In genomic region chr5:136169626-136170511, GRCm38 (mm10) we compare ENCODE assay signal across 8 mouse cellular contexts. TPM values are rescaled to one million over a fixed set of nuclear protein-coding genes. Genes with fewer than 3 reads are reported as not detected.
A peak's percentile ranks its signal among the peaks of the same experiment; 100 is the strongest.
DNase-seq lines count a peak whose midpoint lies in the region; ATAC-seq and TF ChIP-seq lines count a peak whose summit lies in the region.

No protein-coding gene starts in this region.

- peak overlapping the region; percentile 98 for H3K4me2 ChIP-seq in embryonic facial prominence, embryonic 14.5 days (ENCODE audit: low read depth, low read length)
- peak overlapping the region; percentile 68 for H3K4me2 ChIP-seq in hindbrain, embryonic 13.5 days

- peak; percentile 22 for ATAC-seq in embryonic facial prominence, embryonic 14.5 days (ENCODE audit: low read depth)
- ATAC-seq in hindbrain, embryonic 13.5 days (ENCODE audit: low FRiP score): peak; percentile 50

- TF ChIP-seq CTCF in gastrocnemius, adult 2 months (IDR thresholded peaks at IDR 0.05): no peak

- H3K36me3 ChIP-seq in embryonic facial prominence, embryonic 14.5 days (ENCODE audit: control insufficient read depth, insufficient read depth, low read length): peaks cover 12% of the 10 kb centered on the region; the same call in 1 of the 2 replicates
- H3K36me3 ChIP-seq in hindbrain, embryonic 13.5 days: peaks cover 14% of the 10 kb centered on the region
- peaks cover 13% of the 10 kb centered on the region; the same call in 1 of the 2 replicates for H3K36me3 ChIP-seq in midbrain, embryonic 10.5 days

- DNase-seq in gastrocnemius, adult 2 months: peak; percentile 39
- DNase-seq in gastrocnemius, postnatal 36 days: no peak
- peak; percentile 40 for DNase-seq in adrenal gland, postnatal 10 days
- peak; percentile 29 for DNase-seq in embryonic facial prominence, embryonic 14.5 days (ENCODE audit: low spot score)
- peak; percentile 34 for DNase-seq in left cerebral cortex, postnatal 4 days
- no peak for DNase-seq in midbrain, embryonic 10.5 days (ENCODE audit: low spot score)
- peak; percentile 78 to 79 for DNase-seq in spleen, postnatal 36 days (ENCODE audit: low spot score in 2 of 2)

- H3K4me1 ChIP-seq in embryonic facial prominence, embryonic 14.5 days (ENCODE audit: control insufficient read depth, insufficient read depth, low read length): peaks cover 7% of the 10 kb centered on the region
- H3K4me1 ChIP-seq in hindbrain, embryonic 13.5 days (replicated peaks): peaks cover 43% of the 10 kb centered on the region
- H3K4me1 ChIP-seq in midbrain, embryonic 10.5 days: peaks cover 22% of the 10 kb centered on the region

- intact Hi-C loops in gastrocnemius, adult 2 months (cut with DNase I): no loop called here
- intact Hi-C loops in gastrocnemius, postnatal 36 days (cut with DNase I): no loop called here
- intact Hi-C loops in left cerebral cortex, postnatal 4 days (cut with DNase I): loop anchor here (5.0 kb wide), 1 partner anchor 33 kb away; the partner anchor contains the start of genes Alkbh4 and Lrwd1

- 13% methylated on average over 15 of the region's 15 CpGs for WGBS in embryonic facial prominence, embryonic 14.5 days
- 13% methylated on average over 15 of the region's 15 CpGs for WGBS in hindbrain, embryonic 13.5 days
- WGBS in midbrain, embryonic 10.5 days: 17% methylated on average over 15 of the region's 15 CpGs

- H3K27ac ChIP-seq in gastrocnemius, adult 2 months: peak overlapping the region; percentile 69
- H3K27ac ChIP-seq in embryonic facial prominence, embryonic 14.5 days (replicated peaks; ENCODE audit: low read depth, low read length): peak overlapping the region; percentile 42; the same call in 1 of the 2 replicates
- H3K27ac ChIP-seq in hindbrain, embryonic 13.5 days: peak overlapping the region; percentile 87
- H3K27ac ChIP-seq in midbrain, embryonic 10.5 days (replicated peaks): peak overlapping the region; percentile 87

- no peaks in the 10 kb centered on the region for H3K27me3 ChIP-seq in embryonic facial prominence, embryonic 14.5 days (replicated peaks; ENCODE audit: control insufficient read depth, insufficient read depth, low read length)
- no peaks in the 10 kb centered on the region for H3K27me3 ChIP-seq in hindbrain, embryonic 13.5 days
- peaks cover 14% of the 10 kb centered on the region for H3K27me3 ChIP-seq in midbrain, embryonic 10.5 days (ENCODE audit: low read depth, poor library complexity, severe bottlenecking)

- peak overlapping the region; percentile 73 for H3K4me3 ChIP-seq in gastrocnemius, adult 2 months
- peak overlapping the region; percentile 59 for H3K4me3 ChIP-seq in embryonic facial prominence, embryonic 14.5 days (ENCODE audit: low read depth, low read length)
- H3K4me3 ChIP-seq in hindbrain, embryonic 13.5 days: peak overlapping the region; percentile 58
- H3K4me3 ChIP-seq in midbrain, embryonic 10.5 days: peak overlapping the region; percentile 74

- H3K9ac ChIP-seq in embryonic facial prominence, embryonic 14.5 days (ENCODE audit: low read depth, low read length): peak overlapping the region; percentile 73
- H3K9ac ChIP-seq in hindbrain, embryonic 13.5 days: peak overlapping the region; percentile 77

- H3K9me3 ChIP-seq in embryonic facial prominence, embryonic 14.5 days (ENCODE audit: control insufficient read depth, low read length): 0 out of 2 replicates have a peak, but pooled peaks cover 6% of the 10 kb centered on the region
- peaks cover 4% of the 10 kb centered on the region; the same call in 1 of the 2 replicates for H3K9me3 ChIP-seq in hindbrain, embryonic 13.5 days
- peaks cover 7% of the 10 kb centered on the region; the same call in 1 of the 2 replicates for H3K9me3 ChIP-seq in midbrain, embryonic 10.5 days (replicated peaks)

RNA-seq across cellular contexts. Expression of gene Orai2, which starts 0.6 kb away (rescaled TPM):
- under 1 TPM; 0.43 to 0.75 TPM for total RNA-seq in gastrocnemius, adult 2 months (2021)
- 1 to 10 TPM in 1 of 2 experiments, under 1 TPM in 1; 0.82 to 1.2 TPM for total RNA-seq in gastrocnemius, postnatal 36 days (2021)
- 1 to 10 TPM; 5.1 to 6.6 TPM for total RNA-seq in adrenal gland, postnatal 10 days (2021)
- 12.0 and 12.4 TPM in 2 replicates for polyA plus RNA-seq in embryonic facial prominence, embryonic 14.5 days (2014; fragmentation: Nextera tagmentation; extraction: Ambion mirVana)
- polyA plus RNA-seq in hindbrain, embryonic 13.5 days (2015; fragmentation: Nextera tagmentation; extraction: Ambion mirVana): 33.5 and 34.0 TPM in 2 replicates
- total RNA-seq in left cerebral cortex, postnatal 4 days (2021): 10 to 100 TPM; 56.5 to 58.2 TPM
- polyA plus RNA-seq in midbrain, embryonic 10.5 days (2016; fragmentation: Nextera tagmentation; extraction: Ambion mirVana): 8.0 and 10.8 TPM in 2 replicates

RNA-seq across cellular contexts. Expression of gene Prkrip1, which starts 28.9 kb away (rescaled TPM):
- 10 to 100 TPM; 20.3 to 23.6 TPM for total RNA-seq in gastrocnemius, adult 2 months (2021)
- 10 to 100 TPM; 20.9 to 21.4 TPM for total RNA-seq in gastrocnemius, postnatal 36 days (2021)
- total RNA-seq in adrenal gland, postnatal 10 days (2021): 10 to 100 TPM; 30.0 to 33.2 TPM
- 48.0 and 52.0 TPM in 2 replicates for polyA plus RNA-seq in embryonic facial prominence, embryonic 14.5 days (2014; fragmentation: Nextera tagmentation; extraction: Ambion mirVana)
- 66.5 and 67.9 TPM in 2 replicates for polyA plus RNA-seq in hindbrain, embryonic 13.5 days (2015; fragmentation: Nextera tagmentation; extraction: Ambion mirVana)
- 10 to 100 TPM; 40.3 to 42.6 TPM for total RNA-seq in left cerebral cortex, postnatal 4 days (2021)
- 67.7 and 72.9 TPM in 2 replicates for polyA plus RNA-seq in midbrain, embryonic 10.5 days (2016; fragmentation: Nextera tagmentation; extraction: Ambion mirVana)

RNA-seq across cellular contexts. Expression of gene Alkbh4, which starts 33.9 kb away (rescaled TPM):
- total RNA-seq in gastrocnemius, adult 2 months (2021): 1 to 10 TPM; 4.4 to 5.7 TPM
- total RNA-seq in gastrocnemius, postnatal 36 days (2021): 1 to 10 TPM; 3.8 to 4.1 TPM
- 1 to 10 TPM; 5.6 to 9.2 TPM for total RNA-seq in adrenal gland, postnatal 10 days (2021)
- 11.7 and 15.2 TPM in 2 replicates for polyA plus RNA-seq in embryonic facial prominence, embryonic 14.5 days (2014; fragmentation: Nextera tagmentation; extraction: Ambion mirVana)
- polyA plus RNA-seq in hindbrain, embryonic 13.5 days (2015; fragmentation: Nextera tagmentation; extraction: Ambion mirVana): 24.6 and 26.9 TPM in 2 replicates
- 10 to 100 TPM; 10.7 to 12.8 TPM for total RNA-seq in left cerebral cortex, postnatal 4 days (2021)
- 27.1 and 27.5 TPM in 2 replicates for polyA plus RNA-seq in midbrain, embryonic 10.5 days (2016; fragmentation: Nextera tagmentation; extraction: Ambion mirVana)

RNA-seq across cellular contexts. Expression of gene Lrwd1, which starts 34.0 kb away (rescaled TPM):
- total RNA-seq in gastrocnemius, adult 2 months (2021): 1 to 10 TPM; 4.6 to 5.5 TPM
- 1 to 10 TPM; 3.7 to 4.0 TPM for total RNA-seq in gastrocnemius, postnatal 36 days (2021)
- 10 to 100 TPM in 1 of 2 experiments, 1 to 10 TPM in 1; 8.6 to 11.9 TPM for total RNA-seq in adrenal gland, postnatal 10 days (2021)
- polyA plus RNA-seq in embryonic facial prominence, embryonic 14.5 days (2014; fragmentation: Nextera tagmentation; extraction: Ambion mirVana): 29.7 and 32.0 TPM in 2 replicates
- polyA plus RNA-seq in hindbrain, embryonic 13.5 days (2015; fragmentation: Nextera tagmentation; extraction: Ambion mirVana): 27.7 and 28.2 TPM in 2 replicates
- total RNA-seq in left cerebral cortex, postnatal 4 days (2021): 10 to 100 TPM; 22.1 to 22.5 TPM
- 56.9 and 59.0 TPM in 2 replicates for polyA plus RNA-seq in midbrain, embryonic 10.5 days (2016; fragmentation: Nextera tagmentation; extraction: Ambion mirVana)

RNA-seq across cellular contexts. Expression of gene Polr2j, which starts 53.4 kb away (rescaled TPM):
- 10 to 100 TPM; 62.9 to 69.6 TPM for total RNA-seq in gastrocnemius, adult 2 months (2021)
- total RNA-seq in gastrocnemius, postnatal 36 days (2021): 10 to 100 TPM; 56.0 to 60.9 TPM
- 10 to 100 TPM; 84.1 to 89.4 TPM for total RNA-seq in adrenal gland, postnatal 10 days (2021)
- 227 and 230 TPM in 2 replicates for polyA plus RNA-seq in embryonic facial prominence, embryonic 14.5 days (2014; fragmentation: Nextera tagmentation; extraction: Ambion mirVana)
- polyA plus RNA-seq in hindbrain, embryonic 13.5 days (2015; fragmentation: Nextera tagmentation; extraction: Ambion mirVana): 231 and 236 TPM in 2 replicates
- total RNA-seq in left cerebral cortex, postnatal 4 days (2021): 10 to 100 TPM; 88.0 to 92.4 TPM
- polyA plus RNA-seq in midbrain, embryonic 10.5 days (2016; fragmentation: Nextera tagmentation; extraction: Ambion mirVana): 286 and 311 TPM in 2 replicates

Comparison
In these comparisons a context has a peak if more than half of its experiments do, and no peak if none do; other contexts are left out.
1. DNase-seq: peak in gastrocnemius, adult 2 months (single experiment), adrenal gland, postnatal 10 days (single experiment), embryonic facial prominence, embryonic 14.5 days (single experiment), left cerebral cortex, postnatal 4 days (single experiment) and spleen, postnatal 36 days (2 of 2); none in gastrocnemius, postnatal 36 days (0 of 2) and midbrain, embryonic 10.5 days (single experiment).
2. RNA of gene Orai2, which starts 0.6 kb away (total RNA-seq): 56.5 to 58.2 TPM in left cerebral cortex, postnatal 4 days; 5.1 to 6.6 TPM in adrenal gland, postnatal 10 days, 0.82 to 1.2 TPM in gastrocnemius, postnatal 36 days and 0.43 to 0.75 TPM in gastrocnemius, adult 2 months; every median in the first group is over 4 times any median in the second.
3. Peak in every context shown above with its lines, with median percentiles within 50 percentile points of each other: H3K27ac ChIP-seq and H3K4me3 ChIP-seq.